Mouse (Mus musculus): Measurements from ENCODE around the gene Iqsec1. TPM values are rescaled to one million over a fixed set of nuclear protein-coding genes. Genes with fewer than 3 reads are reported as not detected.
A peak's percentile ranks its signal among the peaks of the same experiment; 100 is the strongest.
"Not testable (repeated sequence)": the region's sequence is repeated elsewhere in the genome, so short reads cannot be mapped to it uniquely, and the experiment has no call there.

The Iqsec1 gene
- total and polyA plus RNA-seq, 3 experiments, result 17.0 to 90.4 (median 83.5) TPM

- H3K9me3 ChIP-seq (replicated peaks; ENCODE audit: low read length); H3K4me3 ChIP-seq (replicated peaks in 1 of 3; ENCODE audit: low read depth in 2 of 3, low read length in 2 of 3, poor library complexity in 1 of 3); H3K4me2 ChIP-seq (ENCODE audit: insufficient read depth, low read depth, poor library complexity, severe bottlenecking); H3K79me2 ChIP-seq (replicated peaks; ENCODE audit: control insufficient read depth, extremely low read depth, insufficient read depth, poor library complexity, severe bottlenecking); in situ Hi-C loops (cut with MboI; ENCODE audit: low pct_ligation_motif_present, low pct_unique_long_range_greater_than_20kb, low sequenced_read_pairs); H3K27ac ChIP-seq (ENCODE audit: insufficient read depth, low read depth); H3K27me3 ChIP-seq (replicated peaks); H3K9ac ChIP-seq (ENCODE audit: insufficient read depth, low read depth); H3K36me3 ChIP-seq (replicated peaks in 1 of 2; ENCODE audit: control insufficient read depth in 1 of 2, insufficient read depth in 1 of 2, low read length in 1 of 2); dilution Hi-C loops (cut with MboI; ENCODE audit: extremely low pct_ligation_motif_present, extremely low pct_unique_long_range_greater_than_20kb, low sequenced_read_pairs); DNase-seq (ENCODE audit: extremely low read depth): not testable (repeated sequence)
- peak; percentile 7 to 41; a peak in 2 of 4 replicates for TF ChIP-seq CTCF (conservative IDR thresholded peaks at IDR 0.05 in 1 of 2, IDR thresholded peaks at IDR 0.05 in 1 of 2; ENCODE audit: low read depth in 2 of 2, low read length in 2 of 2)
- H3K4me1 ChIP-seq (ENCODE audit: control insufficient read depth in 1 of 2, insufficient read depth in 2 of 2), result peaks cover 16 to 17% of the 10 kb centered on the region in 2 experiments
Observed at GRCm38 (mm10) chr6:90632526-90632925, 356.0 kb downstream of the Iqsec1 start.

DNA sequence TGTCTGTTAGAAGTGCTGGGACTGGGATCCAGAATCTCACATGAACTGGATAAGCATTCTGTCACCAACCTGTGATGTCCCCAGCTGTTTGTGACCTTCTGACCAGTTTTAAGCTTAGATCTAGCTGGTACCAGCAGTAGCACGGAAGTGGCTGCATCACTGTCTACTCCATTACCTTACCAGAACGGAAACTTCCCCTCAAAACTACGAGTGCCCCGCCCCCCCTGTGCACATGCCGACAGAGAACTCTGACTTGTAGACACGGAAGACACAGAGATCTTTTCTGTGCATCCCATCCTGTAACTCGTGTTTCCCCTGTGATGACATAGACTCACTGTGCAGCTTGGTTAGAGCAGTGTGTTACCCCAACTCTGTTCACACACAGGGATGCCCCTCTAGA is 358.1 kb downstream of the Iqsec1 start:
- no peaks in the 10 kb centered on the region for H3K79me2 ChIP-seq (replicated peaks; ENCODE audit: control insufficient read depth, extremely low read depth, insufficient read depth, poor library complexity, severe bottlenecking)
- no peak overlapping the region for H3K4me2 ChIP-seq (ENCODE audit: insufficient read depth, low read depth, poor library complexity, severe bottlenecking)

GRCm38 (mm10) chr6:90629506-90629905 is 359.0 kb downstream of the Iqsec1 start:
- TF ChIP-seq CHD2 (IDR thresholded peaks at IDR 0.05; ENCODE audit: low read length) (no peak), KAT2A (IDR thresholded peaks at IDR 0.05; ENCODE audit: insufficient replicate concordance, low read length) (no peak), GABPA (IDR thresholded peaks at IDR 0.05; ENCODE audit: insufficient replicate concordance, low read depth, low read length) (no peak), ZNF384 (IDR thresholded peaks at IDR 0.05; ENCODE audit: low read depth, low read length) (no peak), PAX5 (IDR thresholded peaks at IDR 0.05; ENCODE audit: low read length) (no peak), POLR2AphosphoS2 (IDR thresholded peaks at IDR 0.05; ENCODE audit: low read depth, low read length) (no peak), TBP (conservative IDR thresholded peaks at IDR 0.05; ENCODE audit: low read depth, low read length) (no peak), ELF1 (IDR thresholded peaks at IDR 0.05; ENCODE audit: low read depth, low read length) (no peak), MEF2A (IDR thresholded peaks at IDR 0.05; ENCODE audit: borderline replicate concordance, low read depth, low read length) (no peak), CHD1 (IDR thresholded peaks at IDR 0.05; ENCODE audit: low read depth, low read length) (no peak), USF1 (IDR thresholded peaks at IDR 0.05; ENCODE audit: low read depth, low read length) (no peak), ZMIZ1 (IDR thresholded peaks at IDR 0.05; ENCODE audit: low read depth, low read length) (no peak), TCF12 (IDR thresholded peaks at IDR 0.05; ENCODE audit: low read depth, low read length) (no peak), CTCF (conservative IDR thresholded peaks at IDR 0.05 in 1 of 2, IDR thresholded peaks at IDR 0.05 in 1 of 2; ENCODE audit: low read depth in 2 of 2, low read length in 2 of 2) (no peak), E2F4 (IDR thresholded peaks at IDR 0.05; ENCODE audit: insufficient replicate concordance, low read depth, low read length) (no peak), JUND (conservative IDR thresholded peaks at IDR 0.05; ENCODE audit: low read depth, low read length) (no peak), POLR2A (IDR thresholded peaks at IDR 0.05; ENCODE audit: low read depth, low read length) (no peak), ETS1 (conservative IDR thresholded peaks at IDR 0.05; ENCODE audit: low read depth, low read length) (no peak), SMC3 (IDR thresholded peaks at IDR 0.05; ENCODE audit: low read depth, low read length) (no peak)
- dilution Hi-C loops (cut with MboI; ENCODE audit: extremely low pct_ligation_motif_present, extremely low pct_unique_long_range_greater_than_20kb, low sequenced_read_pairs), result no loop called here
- no peak for DNase-seq (ENCODE audit: extremely low read depth)

More for the DNA sequence above, 358.1 kb downstream of the Iqsec1 start:
- H3K36me3 ChIP-seq (replicated peaks in 1 of 2; ENCODE audit: control insufficient read depth in 1 of 2, insufficient read depth in 1 of 2, low read length in 1 of 2), result no peaks in the 10 kb centered on the region
- H3K9ac ChIP-seq (ENCODE audit: insufficient read depth, low read depth), result no peak overlapping the region
- no peak overlapping the region for H3K4me3 ChIP-seq (replicated peaks in 1 of 3; ENCODE audit: low read depth in 2 of 3, low read length in 2 of 3, poor library complexity in 1 of 3)
- no peaks in the 10 kb centered on the region for H3K9me3 ChIP-seq (replicated peaks; ENCODE audit: low read length)
- DNase-seq (ENCODE audit: extremely low read depth), result no peak
- peaks cover 9 to 10% of the 10 kb centered on the region in 2 experiments; a peak in 3 of 4 replicates for H3K4me1 ChIP-seq (ENCODE audit: control insufficient read depth in 1 of 2, insufficient read depth in 2 of 2)
- H3K27me3 ChIP-seq (replicated peaks), result peaks cover 9% of the 10 kb centered on the region
- dilution Hi-C loops (cut with MboI; ENCODE audit: extremely low pct_ligation_motif_present, extremely low pct_unique_long_range_greater_than_20kb, low sequenced_read_pairs), result no loop called here
- in situ Hi-C loops (cut with MboI; ENCODE audit: low pct_ligation_motif_present, low pct_unique_long_range_greater_than_20kb, low sequenced_read_pairs), result no loop called here
- H3K27ac ChIP-seq (ENCODE audit: insufficient read depth, low read depth), result no peak overlapping the region
- no peak for TF ChIP-seq CHD2 (IDR thresholded peaks at IDR 0.05; ENCODE audit: low read length)
- TF ChIP-seq TBP (conservative IDR thresholded peaks at IDR 0.05; ENCODE audit: low read depth, low read length), result no peak
- no peak for TF ChIP-seq UBTF (IDR thresholded peaks at IDR 0.05; ENCODE audit: low read depth, low read length)
- no peak for TF ChIP-seq CTCF (conservative IDR thresholded peaks at IDR 0.05 in 1 of 2, IDR thresholded peaks at IDR 0.05 in 1 of 2; ENCODE audit: low read depth in 2 of 2, low read length in 2 of 2)
- no peak for TF ChIP-seq E2F4 (IDR thresholded peaks at IDR 0.05; ENCODE audit: insufficient replicate concordance, low read depth, low read length)
- TF ChIP-seq MAZ (IDR thresholded peaks at IDR 0.05; ENCODE audit: low read depth, low read length), result no peak
- TF ChIP-seq USF2 (conservative IDR thresholded peaks at IDR 0.05; ENCODE audit: low read depth, low read length), result no peak
- no peak for TF ChIP-seq MAX (IDR thresholded peaks at IDR 0.05; ENCODE audit: low read length)
- TF ChIP-seq JUND (conservative IDR thresholded peaks at IDR 0.05; ENCODE audit: low read depth, low read length), result no peak
- TF ChIP-seq MAFK (IDR thresholded peaks at IDR 0.05; ENCODE audit: insufficient replicate concordance, low read length), result no peak
- no peak for TF ChIP-seq CHD1 (IDR thresholded peaks at IDR 0.05; ENCODE audit: low read depth, low read length)
- TF ChIP-seq IRF4 (IDR thresholded peaks at IDR 0.05; ENCODE audit: low read depth, low read length), result no peak

More at GRCm38 (mm10) chr6:90629506-90629905, 359.0 kb downstream of the Iqsec1 start:
- Histone ChIP-seq H3K9me3 (replicated peaks; ENCODE audit: low read length) (no peaks in the 10 kb centered on the region), H3K9ac (ENCODE audit: insufficient read depth, low read depth) (no peak overlapping the region), H3K4me1 (ENCODE audit: control insufficient read depth in 1 of 2, insufficient read depth in 2 of 2) (peaks cover under 1 to 7% of the 10 kb centered on the region in 2 experiments; a peak in 1 of 4 replicates), H3K36me3 (replicated peaks in 1 of 2; ENCODE audit: control insufficient read depth in 1 of 2, insufficient read depth in 1 of 2, low read length in 1 of 2) (no peaks in the 10 kb centered on the region), H3K79me2 (replicated peaks; ENCODE audit: control insufficient read depth, extremely low read depth, insufficient read depth, poor library complexity, severe bottlenecking) (no peaks in the 10 kb centered on the region), H3K4me3 (replicated peaks in 1 of 3; ENCODE audit: low read depth in 2 of 3, low read length in 2 of 3, poor library complexity in 1 of 3) (no peak overlapping the region), H3K4me2 (ENCODE audit: insufficient read depth, low read depth, poor library complexity, severe bottlenecking) (no peak overlapping the region), H3K27ac (ENCODE audit: insufficient read depth, low read depth) (no peak overlapping the region), H3K27me3 (replicated peaks) (peaks cover 18% of the 10 kb centered on the region)
- in situ Hi-C loops (cut with MboI; ENCODE audit: low pct_ligation_motif_present, low pct_unique_long_range_greater_than_20kb, low sequenced_read_pairs), result no loop called here
